Mouse (Mus musculus) gastrocnemius, postnatal 4 days (tissue): ENCODE results near the gene Meaf6. TPM values are rescaled to one million over a fixed set of nuclear protein-coding genes. Genes with fewer than 3 reads are reported as not detected.

Experiments used
- DNase-seq, 2 experiments: peaks; one replicate each; pipeline ENCODE4 v3.0.0; 2021 to 2022; ENCODE audit warnings: low spot score in 2 of 2, mixed read lengths in 2 of 2
- long read RNA-seq, 2 experiments: library from polyadenylated mRNA; stranded (forward); transcript quantifications; one replicate each; pipeline ENCODE4 v2.0.0; 2021
- total RNA-seq, 2 experiments: library from RNA; stranded (reverse); gene quantifications; 2 replicates each; pipeline ENCODE4 v1.2.3; 2021

The Meaf6 gene
- total RNA-seq: 10 to 100 TPM; 20.7 to 26.3 TPM
- long read RNA-seq, experiment 1, full-length matches to known transcripts: 12 of 20 reads
- long read RNA-seq, experiment 1, partial matches to known transcripts: 3 of 20 reads
- long read RNA-seq, experiment 1, other reads (novel, unspliced or antisense): 5 of 20 reads
- long read RNA-seq, experiment 2, full-length matches to known transcripts: 19 of 22 reads
- long read RNA-seq, experiment 2, partial matches to known transcripts: 0 of 22 reads
- long read RNA-seq, experiment 2, other reads (novel, unspliced or antisense): 3 of 22 reads

- DNase-seq: peak; percentile 88 to 91
Measured at GRCm38 (mm10) chr4:125084403-125085345, at the start of gene Meaf6. Meaf6 (plus strand) TSS chr4:125085134.

- no peak for DNase-seq
Measured at GRCm38 (mm10) chr4:125044454-125044853, 40.5 kb upstream of the Meaf6 start.

- no peak for DNase-seq
Measured at GRCm38 (mm10) chr4:125055385-125055784, 29.5 kb upstream of the Meaf6 start.

- no peak for DNase-seq
Measured at GRCm38 (mm10) chr4:125056476-125056875, 28.5 kb upstream of the Meaf6 start.

GRCm38 (mm10) chr4:125057273-125057672, 27.7 kb upstream of the Meaf6 start:
- DNase-seq: no peak

- DNase-seq: no peak
Measured at GRCm38 (mm10) chr4:125058033-125058432, 26.9 kb upstream of the Meaf6 start.

- DNase-seq: peak; percentile 35 to 45
Measured at GRCm38 (mm10) chr4:125059025-125059424, 25.9 kb upstream of the Meaf6 start.

GRCm38 (mm10) chr4:125063829-125064228, 21.1 kb upstream of the Meaf6 start:
- no peak for DNase-seq

- peak in 1 of 2 experiments; percentile 37 for DNase-seq
Measured at GRCm38 (mm10) chr4:125065517-125066307, 19.2 kb upstream of the Meaf6 start, which contains the start of gene Dnali1. Dnali1 (minus strand) TSS chr4:125065703.

- peak; percentile 85 to 91 for DNase-seq
Measured at GRCm38 (mm10) chr4:125066490-125067370, 18.2 kb upstream of the Meaf6 start, which contains the start of gene Snip1. Snip1 (plus strand) TSS chr4:125066672.

GRCm38 (mm10) chr4:125077700-125078099, 7.2 kb upstream of the Meaf6 start:
- DNase-seq: no peak

GRCm38 (mm10) chr4:125078698-125079097, 6.2 kb upstream of the Meaf6 start:
- DNase-seq: no peak

- peak in 1 of 2 experiments; percentile 82 for DNase-seq
Measured at GRCm38 (mm10) chr4:125085346-125085841, 460 bp downstream of the Meaf6 start.

- no peak for DNase-seq
Measured at GRCm38 (mm10) chr4:125093031-125093430, 8.1 kb downstream of the Meaf6 start.

GRCm38 (mm10) chr4:125096066-125096465, 11.1 kb downstream of the Meaf6 start:
- no peak for DNase-seq

- no peak for DNase-seq
Measured at GRCm38 (mm10) chr4:125097412-125097811, 12.5 kb downstream of the Meaf6 start.

GRCm38 (mm10) chr4:125099458-125099857, 14.5 kb downstream of the Meaf6 start:
- peak; percentile 64 to 78 for DNase-seq

- DNase-seq: no peak
Measured at GRCm38 (mm10) chr4:125101334-125101733, 16.4 kb downstream of the Meaf6 start.

- no peak for DNase-seq
Measured at GRCm38 (mm10) chr4:125105354-125105753, 20.4 kb downstream of the Meaf6 start.

- DNase-seq: peak; percentile 69 to 80
Measured at GRCm38 (mm10) chr4:125114638-125115037, 29.7 kb downstream of the Meaf6 start.
